ENCODE assay signal across 8 mouse cellular contexts in genomic region chrX:74022795-74023187, GRCm38 (mm10). TPM values are rescaled to one million over a fixed set of nuclear protein-coding genes. Genes with fewer than 3 reads are reported as not detected.
DNase-seq lines count a peak whose midpoint lies in the region; ATAC-seq lines count a peak whose summit lies in the region.

No protein-coding gene starts in this region.

- H3K36me3 ChIP-seq in liver, embryonic 13.5 days: peaks cover 36% of the 10 kb centered on the region

- H3K9me3 ChIP-seq in liver, embryonic 13.5 days (replicated peaks): no peaks in the 10 kb centered on the region

- WGBS in liver, embryonic 13.5 days (ENCODE audit: insufficient replicate concordance): 17% methylated on average over 6 of the region's 6 CpGs

- DNase-seq in cerebellum, postnatal 10 days: peak; percentile 9 to 23
- no peak for DNase-seq in cerebellum, adult 9-10 months
- peak; percentile 4 to 9 for DNase-seq in thymus, adult 18-20 months
- no peak for DNase-seq in thymus, postnatal 25 days
- DNase-seq in liver, embryonic 13.5 days: no peak
- no peak for DNase-seq in right cerebral cortex, postnatal 4 days
- no peak for DNase-seq in gastrocnemius, postnatal 10 days
- DNase-seq in cerebellum, adult 11 months: no peak

- peak overlapping the region; percentile 73 for H3K4me3 ChIP-seq in liver, embryonic 13.5 days (replicated peaks)

- peak overlapping the region; percentile 78 for H3K4me2 ChIP-seq in liver, embryonic 13.5 days

- ATAC-seq in liver, embryonic 13.5 days (ENCODE audit: low read depth): no peak

- H3K4me1 ChIP-seq in liver, embryonic 13.5 days (replicated peaks): peaks cover 27% of the 10 kb centered on the region

- H3K9ac ChIP-seq in liver, embryonic 13.5 days: peak overlapping the region; percentile 88

- no peaks in the 10 kb centered on the region for H3K27me3 ChIP-seq in liver, embryonic 13.5 days

- peak overlapping the region; percentile 85 for H3K27ac ChIP-seq in liver, embryonic 13.5 days

RNA-seq across cellular contexts. Expression of gene Irak1, which starts 0.9 kb away (rescaled TPM):
- polyA plus RNA-seq in liver, embryonic 13.5 days (2015; fragmentation: Nextera tagmentation; extraction: Ambion mirVana): 25.0 and 27.7 TPM in 2 replicates
- 10 to 100 TPM; 44.3 to 52.2 TPM for total RNA-seq in gastrocnemius, postnatal 10 days (2021)

RNA-seq across cellular contexts. Expression of gene Hcfc1, which starts 56.6 kb away (rescaled TPM):
- 34.9 and 38.5 TPM in 2 replicates for polyA plus RNA-seq in liver, embryonic 13.5 days (2015; fragmentation: Nextera tagmentation; extraction: Ambion mirVana)
- total RNA-seq in gastrocnemius, postnatal 10 days (2021): 10 to 100 TPM; 52.5 to 55.6 TPM

Comparison
In these comparisons a context has a peak if more than half of its experiments do, and no peak if none do; other contexts are left out.
1. DNase-seq: peak in cerebellum, postnatal 10 days (2 of 2) and thymus, adult 18-20 months (2 of 2); none in cerebellum, adult 9-10 months (single experiment), thymus, postnatal 25 days (single experiment), liver, embryonic 13.5 days (single experiment), right cerebral cortex, postnatal 4 days (single experiment), gastrocnemius, postnatal 10 days (single experiment) and cerebellum, adult 11 months (single experiment).